Mouse (Mus musculus): ENCODE measurements around the gene Iba57. TPM values are rescaled to one million over a fixed set of nuclear protein-coding genes. Genes with fewer than 3 reads are reported as not detected.

Gene Iba57
- polyA plus RNA-seq, 1 experiment from 2014 or later, result 12.6 TPM

DNA sequence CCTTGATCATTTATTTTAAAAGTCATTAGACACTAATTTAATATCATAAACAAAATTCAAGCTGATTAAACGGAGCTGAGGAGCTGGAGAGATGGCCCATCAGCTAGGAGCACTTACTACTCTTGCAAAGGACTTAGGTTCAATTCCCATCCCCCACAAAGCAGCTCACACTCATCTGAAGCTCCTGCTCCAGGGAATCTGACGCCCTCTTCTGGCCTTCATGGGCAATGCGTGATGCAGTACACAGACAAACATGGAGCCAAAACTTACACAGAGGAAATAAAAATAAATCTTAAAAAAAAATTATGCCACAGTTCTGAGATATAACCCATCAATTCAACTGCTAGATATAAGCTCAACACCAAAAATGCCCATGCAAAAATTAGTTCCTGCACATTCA lies 11.8 kb downstream of the Iba57 start:
- H3K4me3 ChIP-seq (replicated peaks), result no peak overlapping the region
- H3K27me3 ChIP-seq, result no peaks in the 10 kb centered on the region
- H3K27ac ChIP-seq, result no peak overlapping the region
- DNase-seq, result no peak
- H3K9me3 ChIP-seq (replicated peaks), result no peaks in the 10 kb centered on the region
- peaks cover 16% of the 10 kb centered on the region for H3K36me3 ChIP-seq
- H3K4me1 ChIP-seq (replicated peaks), result peaks cover 8% of the 10 kb centered on the region
- 28% methylated on average over 3 of the region's 3 CpGs for WGBS (ENCODE audit: insufficient replicate concordance)
- ATAC-seq (ENCODE audit: low read depth), result no peak
- no peak overlapping the region for H3K4me2 ChIP-seq
- H3K9ac ChIP-seq, result no peak overlapping the region

DNA sequence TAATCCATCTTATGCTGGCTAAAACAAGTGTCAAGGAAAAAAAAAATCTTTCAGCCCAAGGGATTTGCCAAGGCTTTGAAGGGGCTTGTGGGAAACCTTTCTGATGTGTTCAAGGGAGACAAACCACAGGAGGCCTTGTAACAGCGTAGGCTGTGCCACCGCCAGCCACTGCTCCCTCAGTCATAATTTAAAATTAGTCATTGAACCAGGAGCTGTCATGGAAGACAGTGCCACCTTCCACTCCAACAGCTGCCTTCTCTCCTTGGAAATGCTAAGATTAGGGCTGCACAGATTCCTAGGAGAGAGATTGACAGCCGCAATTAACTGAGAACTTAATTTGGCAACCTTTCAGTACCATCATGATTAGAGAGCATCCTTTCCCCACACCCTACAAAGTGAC lies 14.2 kb downstream of the Iba57 start:
- H3K9me3 ChIP-seq (replicated peaks), result no peaks in the 10 kb centered on the region
- H3K4me2 ChIP-seq, result no peak overlapping the region
- no peak overlapping the region for H3K27ac ChIP-seq
- H3K27me3 ChIP-seq, result 0 out of 2 replicates have a peak, but pooled peaks cover 2% of the 10 kb centered on the region
- ATAC-seq (ENCODE audit: low read depth) (no peak), DNase-seq (no peak)
- no peaks in the 10 kb centered on the region for H3K4me1 ChIP-seq (replicated peaks)
- no peaks in the 10 kb centered on the region for H3K36me3 ChIP-seq
- 54% methylated on average over 3 of the region's 3 CpGs for WGBS (ENCODE audit: insufficient replicate concordance)
- H3K9ac ChIP-seq, result no peak overlapping the region
- H3K4me3 ChIP-seq (replicated peaks), result no peak overlapping the region

DNA sequence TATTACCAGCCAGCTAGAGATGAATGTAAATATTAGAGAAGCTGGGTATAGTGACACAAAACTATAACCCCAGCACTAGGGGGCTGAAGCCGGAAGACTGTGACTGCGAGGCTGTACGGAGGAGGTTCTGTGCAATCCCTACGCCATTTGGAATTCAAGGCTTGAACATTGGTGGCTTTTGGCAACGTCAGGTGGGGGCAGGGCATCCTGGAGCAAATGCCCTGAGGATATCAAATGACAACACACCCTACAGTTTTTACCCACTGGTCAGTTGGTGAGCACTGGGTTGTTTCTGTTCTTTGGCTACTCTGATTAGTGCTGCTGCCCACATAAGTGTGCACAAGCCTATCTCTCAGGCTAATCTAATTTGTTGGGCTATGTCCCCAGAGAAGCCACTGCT lies 20.6 kb downstream of the Iba57 start:
- DNase-seq, result no peak
- peaks cover 5% of the 10 kb centered on the region; the same call in 1 of the 2 replicates for H3K4me1 ChIP-seq (replicated peaks)
- no peak overlapping the region for H3K4me2 ChIP-seq
- H3K9me3 ChIP-seq (replicated peaks), result no peaks in the 10 kb centered on the region
- WGBS (ENCODE audit: insufficient replicate concordance), result 69% methylated on average over 5 of the region's 5 CpGs
- H3K9ac ChIP-seq, result no peak overlapping the region
- H3K27ac ChIP-seq, result no peak overlapping the region
- ATAC-seq (ENCODE audit: low read depth), result no peak
- H3K4me3 ChIP-seq (replicated peaks), result no peak overlapping the region
- H3K27me3 ChIP-seq, result peaks cover 13% of the 10 kb centered on the region
- H3K36me3 ChIP-seq, result no peaks in the 10 kb centered on the region

DNA sequence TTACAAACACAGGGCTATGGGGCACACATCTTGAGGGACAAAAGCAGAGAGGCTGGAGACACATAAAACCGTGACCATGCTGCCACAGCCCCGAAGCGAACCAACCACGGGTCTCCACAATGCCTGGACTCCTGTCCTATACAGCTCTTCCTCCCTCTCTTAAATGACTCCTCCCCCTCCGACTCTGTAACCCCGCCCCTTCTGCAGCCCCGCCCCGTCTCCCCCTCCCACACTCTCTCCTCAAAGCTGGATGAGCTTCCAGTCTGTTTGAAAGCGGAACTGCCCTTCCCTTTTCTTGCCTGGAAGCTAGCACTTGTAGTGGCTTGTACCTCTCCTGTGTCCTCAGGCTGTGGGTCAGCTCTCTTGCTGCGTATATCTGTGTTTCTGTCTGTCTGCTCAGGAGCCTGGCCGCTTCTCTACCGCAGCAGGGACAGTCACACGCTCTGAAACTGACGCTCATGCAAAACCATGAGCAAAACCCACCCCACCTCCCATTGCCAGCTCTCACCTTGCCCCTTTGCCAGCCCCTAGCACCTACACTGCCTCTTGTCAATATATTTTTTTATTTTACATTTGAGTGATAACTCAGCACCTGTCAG lies 21.7 kb downstream of the Iba57 start:
- no peak for DNase-seq
- no peak overlapping the region for H3K27ac ChIP-seq

DNA sequence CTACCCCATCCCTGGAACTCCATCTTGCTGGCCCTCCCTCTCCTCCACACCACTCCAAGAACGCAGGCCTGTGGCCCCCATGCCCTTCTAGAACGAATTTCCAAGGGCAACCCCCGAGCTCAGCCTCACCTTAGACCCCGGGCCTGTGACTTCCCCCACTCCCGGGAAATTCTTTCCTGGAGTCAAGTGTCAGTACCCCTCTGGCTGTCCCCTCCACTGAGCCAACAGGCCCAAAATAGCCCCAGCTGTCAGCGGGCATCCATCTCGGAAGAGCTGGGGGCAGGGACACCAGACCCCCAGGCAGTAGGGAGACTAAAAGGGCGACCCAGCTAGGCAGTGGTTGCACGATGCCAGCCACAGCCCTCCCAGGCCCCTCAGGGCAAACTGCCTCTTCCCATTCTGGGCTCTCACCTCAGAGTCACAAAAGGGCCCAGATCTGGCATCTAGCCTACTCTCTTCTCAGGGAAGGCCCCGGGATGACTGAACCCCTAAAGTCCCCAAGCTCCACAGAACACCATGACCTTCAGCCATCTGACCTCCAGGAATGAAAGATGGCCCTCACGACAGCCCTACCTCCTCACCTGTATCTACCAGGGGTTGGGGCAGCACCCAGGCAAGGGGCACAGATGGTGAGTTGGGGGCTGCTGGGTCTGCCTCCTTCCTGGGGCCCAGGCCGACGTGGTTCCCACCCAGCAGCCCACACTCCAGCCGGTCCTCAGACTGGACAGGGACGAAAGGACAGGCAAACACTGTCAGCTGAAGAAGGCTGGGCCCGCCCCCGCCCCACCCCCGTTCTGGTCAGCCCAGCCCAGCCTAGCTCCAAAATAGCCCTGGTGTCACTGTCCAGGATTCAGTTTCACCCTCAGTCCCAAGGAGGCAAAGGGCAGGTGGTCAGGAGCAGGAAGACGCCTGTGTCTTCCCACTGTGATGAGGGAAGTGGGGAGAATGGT lies 24.7 kb downstream of the Iba57 start:
- Histone ChIP-seq H3K9me3 (replicated peaks) (no peaks in the 10 kb centered on the region), H3K9ac (no peak overlapping the region), H3K27ac (no peak overlapping the region), H3K4me3 (replicated peaks) (no peak overlapping the region), H3K4me1 (replicated peaks) (peaks cover 5% of the 10 kb centered on the region; the same call in 1 of the 2 replicates), H3K36me3 (no peaks in the 10 kb centered on the region), H3K4me2 (no peak overlapping the region), H3K27me3 (peaks cover 52% of the 10 kb centered on the region)
- DNase-seq (no peak), ATAC-seq (ENCODE audit: low read depth) (no peak)
- WGBS (ENCODE audit: insufficient replicate concordance), result 55% methylated on average over 19 of the region's 19 CpGs

More for the DNA sequence above, 21.7 kb downstream of the Iba57 start:
- Histone ChIP-seq H3K4me2 (peak overlapping the region; percentile 33), H3K9ac (no peak overlapping the region), H3K27me3 (peaks cover 24% of the 10 kb centered on the region), H3K36me3 (no peaks in the 10 kb centered on the region), H3K9me3 (replicated peaks) (no peaks in the 10 kb centered on the region), H3K4me1 (replicated peaks) (peaks cover 5% of the 10 kb centered on the region; the same call in 1 of the 2 replicates), H3K4me3 (replicated peaks) (peak overlapping the region; percentile 21; the same call in 1 of the 2 replicates)
- WGBS (ENCODE audit: insufficient replicate concordance), result 4% methylated on average over 14 of the region's 14 CpGs
- peak; percentile 61; the same call in 1 of the 2 replicates for ATAC-seq (ENCODE audit: low read depth)

DNA sequence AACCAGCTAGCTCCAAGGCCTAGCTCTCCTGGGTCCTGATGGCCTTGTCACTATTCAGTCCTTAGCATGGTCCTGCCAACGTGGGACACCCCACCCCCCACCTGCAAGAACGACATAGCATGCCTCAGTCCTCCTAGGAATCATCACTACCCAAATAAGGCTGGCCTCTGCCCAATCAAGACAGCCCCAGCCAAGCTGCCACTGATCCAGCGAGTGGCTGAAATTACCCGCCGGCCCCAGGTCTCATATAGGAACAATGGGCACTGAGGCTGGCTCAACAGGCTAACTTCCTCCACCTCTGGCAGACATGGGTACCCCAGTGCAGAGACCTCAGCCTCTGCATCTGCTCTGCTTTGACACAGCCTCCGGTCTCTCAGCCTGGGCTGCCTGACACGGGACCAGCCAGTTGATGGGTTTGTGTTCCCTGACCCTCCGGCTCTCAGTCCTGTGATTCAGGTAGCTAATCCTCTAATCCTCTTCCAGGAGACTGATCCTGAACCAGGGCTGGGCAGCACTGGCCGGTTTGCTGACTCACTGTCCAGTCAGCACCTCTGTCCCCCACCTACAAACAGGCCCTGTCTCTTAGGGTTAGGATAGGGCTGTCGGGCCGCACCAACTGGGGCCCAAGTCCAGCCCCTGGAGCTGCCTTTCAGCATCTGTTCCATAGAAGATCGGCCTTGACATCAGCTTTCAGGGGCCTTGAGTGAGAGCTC lies 26.4 kb downstream of the Iba57 start:
- Histone ChIP-seq H3K9ac (no peak overlapping the region), H3K36me3 (no peaks in the 10 kb centered on the region), H3K4me3 (replicated peaks) (no peak overlapping the region), H3K27ac (no peak overlapping the region), H3K9me3 (replicated peaks) (no peaks in the 10 kb centered on the region), H3K4me2 (no peak overlapping the region), H3K4me1 (replicated peaks) (peaks cover 5% of the 10 kb centered on the region; the same call in 1 of the 2 replicates), H3K27me3 (peaks cover 67% of the 10 kb centered on the region)
- DNase-seq (no peak), ATAC-seq (ENCODE audit: low read depth) (no peak)
- WGBS (ENCODE audit: insufficient replicate concordance), result 61% methylated on average over 12 of the region's 12 CpGs

DNA sequence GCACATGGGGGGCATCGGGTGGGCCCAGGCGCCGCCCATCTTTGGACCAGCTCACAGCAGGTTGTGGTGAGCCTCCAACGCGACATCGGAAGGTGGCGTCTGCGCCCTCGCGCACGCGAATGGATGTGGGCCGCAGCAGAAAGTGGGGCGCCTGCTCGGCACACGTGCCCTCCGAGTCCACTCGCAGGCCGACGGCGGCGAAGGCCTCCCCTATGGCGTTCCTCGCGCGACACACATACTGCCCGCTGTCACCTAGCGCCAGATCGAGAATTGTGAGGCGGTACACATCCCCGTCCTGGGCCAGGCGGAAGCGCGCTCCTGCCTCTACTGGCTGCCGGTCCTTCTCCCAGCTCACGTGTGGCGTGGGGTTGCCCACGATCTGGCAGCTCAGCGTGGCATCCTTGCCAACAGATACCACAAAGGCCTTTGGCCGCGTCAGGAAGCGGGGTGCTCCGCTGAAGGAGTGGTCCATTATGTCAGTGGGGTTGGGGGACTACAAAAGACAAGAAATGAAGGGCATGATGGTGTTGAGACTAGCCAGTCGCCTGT lies 27.6 kb downstream of the Iba57 start, which contains the start of gene Obscn:
Gene Obscn, minus strand, starts transcription at position 499 of the 549 bp plus-strand sequence.
- Histone ChIP-seq H3K27ac (no peak within 1 kb of the TSS), H3K36me3 (no peaks in the 10 kb centered on the region), H3K4me3 (replicated peaks) (no peak within 1 kb of the TSS; the same call in 1 of the 2 replicates), H3K9me3 (replicated peaks) (no peaks in the 10 kb centered on the region), H3K4me1 (replicated peaks) (no peaks in the 10 kb centered on the region; the same call in 1 of the 2 replicates), H3K4me2 (peak within 1 kb of the TSS; percentile 6; the same call in 1 of the 2 replicates), H3K27me3 (peaks cover 74% of the 10 kb centered on the region), H3K9ac (no peak within 1 kb of the TSS)
- 18% methylated on average over 44 of the region's 44 CpGs for WGBS (ENCODE audit: insufficient replicate concordance)
- DNase-seq (no peak), ATAC-seq (ENCODE audit: low read depth) (no peak)

DNA sequence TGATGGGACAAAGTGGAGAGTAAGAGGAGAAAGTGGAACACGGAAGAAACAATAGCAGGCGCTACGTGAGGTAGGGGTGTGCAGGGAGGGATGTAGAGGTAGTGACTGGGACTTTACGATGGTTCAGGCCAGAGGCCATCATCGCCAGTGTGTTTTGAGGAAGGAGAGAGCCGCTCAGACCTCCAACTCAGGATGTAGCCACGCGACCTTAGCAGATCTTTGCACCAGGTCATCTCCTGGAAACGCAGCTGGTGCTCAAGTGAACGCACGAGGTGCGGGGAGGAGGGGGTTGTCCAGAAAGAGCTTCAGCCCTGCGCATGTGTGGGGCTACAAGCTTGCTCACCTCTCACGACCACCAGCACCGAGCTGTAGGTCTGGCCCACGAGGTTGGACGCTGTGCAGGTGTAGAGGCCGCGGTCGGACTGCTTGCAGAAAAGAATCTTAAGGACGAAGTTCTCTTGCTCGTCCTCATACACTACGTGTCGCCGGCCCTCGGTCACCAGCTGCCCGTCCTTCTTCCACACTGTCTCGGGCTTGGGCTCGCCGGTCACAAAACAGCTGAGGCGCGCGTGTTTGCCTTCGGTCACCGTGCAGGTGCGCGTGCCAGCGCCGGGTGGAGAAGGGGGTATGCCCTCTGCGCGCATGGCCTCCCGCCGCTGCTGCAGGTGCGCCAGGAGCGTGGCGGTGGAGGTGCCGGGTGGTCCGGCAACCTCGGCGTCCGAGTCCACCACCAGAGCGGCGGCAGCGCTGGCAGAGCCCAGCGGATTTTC lies 28.3 kb downstream of the Iba57 start:
- no peaks in the 10 kb centered on the region for H3K4me1 ChIP-seq (replicated peaks)
- no peak overlapping the region for H3K9ac ChIP-seq
- ATAC-seq (ENCODE audit: low read depth) (no peak), DNase-seq (no peak)
- no peaks in the 10 kb centered on the region for H3K36me3 ChIP-seq
- 11% methylated on average over 55 of the region's 55 CpGs for WGBS (ENCODE audit: insufficient replicate concordance)
- H3K4me2 ChIP-seq, result 0 out of 2 replicates have a peak overlapping the region, but pooled peaks have one; percentile 6
- no peaks in the 10 kb centered on the region for H3K9me3 ChIP-seq (replicated peaks)
- no peak overlapping the region; the same call in 1 of the 2 replicates for H3K4me3 ChIP-seq (replicated peaks)
- H3K27ac ChIP-seq, result no peak overlapping the region
- H3K27me3 ChIP-seq, result peaks cover 78% of the 10 kb centered on the region

DNA sequence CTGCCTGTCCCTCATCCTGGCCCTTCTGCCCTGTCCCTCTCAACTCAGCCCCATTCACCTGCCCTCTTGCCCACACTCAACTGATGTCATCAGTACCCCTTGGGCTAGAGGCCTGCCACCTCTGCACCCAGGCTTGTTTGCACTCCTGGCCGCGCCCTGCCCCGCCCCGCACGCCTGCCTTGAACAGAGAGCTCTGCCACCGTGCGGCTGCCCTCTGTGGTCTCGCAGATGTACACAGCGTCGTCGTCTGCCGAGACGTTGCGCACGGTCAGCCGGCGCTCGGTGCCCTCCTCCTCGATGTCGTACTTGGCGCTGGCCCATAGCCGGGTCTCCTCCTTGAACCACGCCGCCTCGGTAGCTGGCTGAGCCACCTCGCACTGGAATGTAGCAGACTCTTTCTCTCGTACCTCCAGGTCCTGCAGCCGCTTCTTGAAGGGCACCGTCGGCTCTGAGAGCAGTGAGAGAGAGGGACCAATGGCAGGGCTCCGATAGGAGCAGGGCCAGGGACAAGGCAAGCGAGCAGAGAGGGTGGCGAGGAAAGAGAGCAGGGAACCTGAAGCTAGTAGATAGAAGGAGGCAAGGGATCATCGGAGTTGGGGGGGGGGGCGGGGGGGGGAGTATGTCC lies 29.1 kb downstream of the Iba57 start:
- WGBS (ENCODE audit: insufficient replicate concordance), result 6% methylated on average over 34 of the region's 35 CpGs
- no peaks in the 10 kb centered on the region for H3K36me3 ChIP-seq
- H3K4me3 ChIP-seq (replicated peaks), result no peak overlapping the region
- DNase-seq, result no peak
- no peak overlapping the region for H3K9ac ChIP-seq
- peaks cover 78% of the 10 kb centered on the region for H3K27me3 ChIP-seq
- no peaks in the 10 kb centered on the region for H3K9me3 ChIP-seq (replicated peaks)
- no peak overlapping the region for H3K27ac ChIP-seq
- no peak overlapping the region; the same call in 1 of the 2 replicates for H3K4me2 ChIP-seq
- no peak for ATAC-seq (ENCODE audit: low read depth)
- H3K4me1 ChIP-seq (replicated peaks), result no peaks in the 10 kb centered on the region

DNA sequence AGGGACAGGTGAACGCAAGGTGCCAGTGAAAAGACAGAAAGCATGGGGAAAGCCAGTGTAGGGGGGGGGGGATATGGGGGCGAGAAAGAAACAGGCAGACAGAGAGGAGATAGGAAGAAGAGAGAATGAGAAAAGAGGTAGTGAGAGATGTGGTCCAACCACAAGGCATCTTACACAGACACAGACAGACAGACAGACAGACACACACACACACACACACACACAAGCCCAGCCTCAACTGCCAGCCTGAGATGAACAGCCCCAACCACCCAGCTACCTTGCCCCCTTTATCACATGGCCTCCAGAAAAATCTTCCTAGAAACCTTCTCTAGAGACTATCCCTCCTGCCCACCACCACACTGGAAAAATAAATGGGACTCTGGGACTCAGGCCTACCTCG lies 31.5 kb downstream of the Iba57 start:
- Histone ChIP-seq H3K27me3 (peaks cover 59% of the 10 kb centered on the region), H3K4me2 (no peak overlapping the region), H3K4me3 (replicated peaks) (no peak overlapping the region), H3K4me1 (replicated peaks) (no peaks in the 10 kb centered on the region), H3K9me3 (replicated peaks) (no peaks in the 10 kb centered on the region), H3K36me3 (no peaks in the 10 kb centered on the region), H3K27ac (no peak overlapping the region), H3K9ac (no peak overlapping the region)
- ATAC-seq (ENCODE audit: low read depth), result no peak
- no peak for DNase-seq
- 75% methylated on average over 2 of the region's 3 CpGs for WGBS (ENCODE audit: insufficient replicate concordance)

Data from liver, embryonic 13.5 days (tissue).